Mouse (Mus musculus): ENCODE data around the gene Wdr90. TPM values are rescaled to one million over a fixed set of nuclear protein-coding genes. Genes with fewer than 3 reads are reported as not detected.
A peak's percentile ranks its signal among the peaks of the same experiment; 100 is the strongest.

Gene Wdr90
- polyA plus RNA-seq, 2 experiments, result 7.5 to 18.1 TPM

DNA sequence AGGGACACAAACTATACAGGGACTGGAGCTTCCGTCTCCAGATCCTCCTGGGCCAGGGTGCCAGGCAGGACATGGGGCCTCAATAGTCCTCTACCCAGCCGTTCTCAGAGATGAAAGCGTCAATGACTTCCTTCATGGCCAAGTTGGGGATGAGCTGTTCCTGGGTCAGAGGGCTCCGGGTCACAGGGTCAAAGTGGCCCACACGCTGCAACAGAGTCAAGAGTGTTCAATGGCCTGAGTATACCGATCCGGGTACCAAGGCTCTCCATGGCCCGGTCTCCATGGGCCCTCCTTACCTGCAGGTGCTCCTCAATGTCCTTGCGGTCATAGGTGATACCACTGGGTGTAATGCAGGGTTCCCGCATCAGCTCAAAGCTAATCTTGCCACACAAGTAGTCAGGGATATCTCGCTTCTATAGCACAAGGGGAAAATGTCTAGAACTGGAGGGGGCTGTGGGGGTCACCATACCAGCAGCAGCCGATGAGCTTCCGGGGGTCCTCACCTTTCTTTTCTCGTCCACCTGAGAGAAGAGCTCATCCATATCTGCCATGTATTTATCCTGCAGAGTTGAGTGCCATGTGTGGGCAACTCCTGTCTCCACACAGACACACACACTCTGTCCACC lies 30.4 kb downstream of the Wdr90 start:
- peaks cover 8 to 16% of the 10 kb centered on the region in 2 experiments for H3K4me1 ChIP-seq (replicated peaks; ENCODE audit: control insufficient read depth in 2 of 2, insufficient read depth in 2 of 2, low read length in 1 of 2)
- ATAC-seq (ENCODE audit: insufficient read depth), result no peak
- H3K9ac ChIP-seq (replicated peaks), result no peak overlapping the region
- DNase-seq (ENCODE audit: low read depth in 3 of 3, low spot score in 3 of 3), result no peak
- H3K4me3 ChIP-seq (ENCODE audit: insufficient read depth in 1 of 2, low read depth in 2 of 2, low read length in 2 of 2), result peak overlapping the region in 1 of 2 experiments; percentile 74; a peak in 1 of 4 replicates
- peak overlapping the region; percentile 83 for H3K4me2 ChIP-seq (ENCODE audit: low read depth)
- no peak overlapping the region for H3K27ac ChIP-seq
- H3K27me3 ChIP-seq (ENCODE audit: control insufficient read depth, insufficient read depth, low read length), result no peaks in the 10 kb centered on the region
- TF ChIP-seq CTCF (IDR thresholded peaks at IDR 0.05; ENCODE audit: low read depth) (no peak), EP300 (IDR thresholded peaks at IDR 0.05; ENCODE audit: low read depth) (no peak)
- 80% methylated on average over 14 of the region's 14 CpGs for WGBS (ENCODE audit: insufficient replicate concordance)
- H3K9me3 ChIP-seq (ENCODE audit: control insufficient read depth, low read length), result no peaks in the 10 kb centered on the region
- peaks cover 13% of the 10 kb centered on the region for H3K36me3 ChIP-seq (replicated peaks; ENCODE audit: control insufficient read depth, insufficient read depth, low read depth)

DNA sequence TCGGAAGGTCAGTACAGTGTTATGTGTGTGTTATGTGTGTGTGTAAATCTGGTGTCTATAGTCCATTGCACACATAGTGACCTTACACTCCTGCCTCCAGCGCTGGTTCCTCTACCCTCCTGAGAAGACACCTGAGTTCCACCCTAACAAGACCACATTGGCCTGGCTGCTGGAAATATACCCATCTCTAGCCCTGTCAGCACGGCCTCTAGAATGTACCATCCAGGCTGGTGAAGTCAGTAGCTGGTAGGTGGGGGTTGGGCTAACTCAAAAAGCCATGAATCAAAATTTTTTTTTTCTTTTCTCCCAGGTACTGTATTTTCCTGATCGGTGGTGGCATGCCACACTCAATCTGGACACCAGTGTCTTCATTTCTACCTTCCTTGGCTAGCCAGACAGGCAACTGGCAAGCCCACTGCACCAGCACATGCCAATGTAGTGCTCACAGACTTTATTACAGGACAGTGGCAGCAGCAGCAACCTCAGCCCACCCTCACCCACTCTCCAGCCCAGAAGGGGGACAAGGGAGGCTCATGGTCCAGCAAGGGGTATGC lies 31.0 kb downstream of the Wdr90 start:
- Histone ChIP-seq H3K27me3 (ENCODE audit: control insufficient read depth, insufficient read depth, low read length) (no peaks in the 10 kb centered on the region), H3K4me3 (ENCODE audit: insufficient read depth in 1 of 2, low read depth in 2 of 2, low read length in 2 of 2) (no peak overlapping the region; a peak in 1 of 4 replicates), H3K9ac (replicated peaks) (no peak overlapping the region), H3K27ac (no peak overlapping the region), H3K36me3 (replicated peaks; ENCODE audit: control insufficient read depth, insufficient read depth, low read depth) (peaks cover 14% of the 10 kb centered on the region), H3K4me1 (replicated peaks; ENCODE audit: control insufficient read depth in 2 of 2, insufficient read depth in 2 of 2, low read length in 1 of 2) (peaks cover 8 to 16% of the 10 kb centered on the region in 2 experiments), H3K4me2 (ENCODE audit: low read depth) (peak overlapping the region; percentile 70), H3K9me3 (ENCODE audit: control insufficient read depth, low read length) (no peaks in the 10 kb centered on the region)
- ATAC-seq (ENCODE audit: insufficient read depth) (no peak), DNase-seq (ENCODE audit: low read depth in 3 of 3, low spot score in 3 of 3) (no peak)
- TF ChIP-seq CTCF (IDR thresholded peaks at IDR 0.05; ENCODE audit: low read depth) (no peak), EP300 (IDR thresholded peaks at IDR 0.05; ENCODE audit: low read depth) (no peak)
- 66% methylated on average over 4 of the region's 4 CpGs for WGBS (ENCODE audit: insufficient replicate concordance)

DNA sequence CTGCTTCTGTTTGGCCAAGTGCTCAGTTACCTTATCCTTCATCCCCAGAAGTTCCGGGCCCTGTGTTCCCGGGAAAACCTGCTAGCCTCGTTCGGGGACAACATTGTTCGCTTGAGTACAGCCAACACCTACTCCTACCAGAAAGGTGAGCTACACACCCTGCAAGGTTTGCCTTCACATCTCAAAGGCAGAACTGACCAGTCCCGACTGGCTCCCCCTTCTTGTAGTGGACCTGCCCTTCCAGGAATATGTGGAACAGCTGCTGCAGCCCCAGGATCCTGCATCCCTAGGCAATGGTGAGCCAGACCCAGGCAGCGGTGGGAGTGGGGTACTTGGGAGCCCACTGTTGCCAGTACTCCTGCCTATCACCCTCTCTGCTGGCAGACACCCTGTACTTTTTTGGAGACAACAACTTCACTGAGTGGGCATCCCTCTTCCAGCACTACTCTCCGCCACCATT lies 31.7 kb downstream of the Wdr90 start:
- Histone ChIP-seq H3K27me3 (ENCODE audit: control insufficient read depth, insufficient read depth, low read length) (no peaks in the 10 kb centered on the region), H3K4me2 (ENCODE audit: low read depth) (peak overlapping the region; percentile 70), H3K36me3 (replicated peaks; ENCODE audit: control insufficient read depth, insufficient read depth, low read depth) (peaks cover 14% of the 10 kb centered on the region), H3K4me3 (ENCODE audit: insufficient read depth in 1 of 2, low read depth in 2 of 2, low read length in 2 of 2) (peak overlapping the region; percentile 64 to 72), H3K9ac (replicated peaks) (peak overlapping the region; percentile 67), H3K4me1 (replicated peaks; ENCODE audit: control insufficient read depth in 2 of 2, insufficient read depth in 2 of 2, low read length in 1 of 2) (peaks cover 12 to 17% of the 10 kb centered on the region in 2 experiments), H3K9me3 (ENCODE audit: control insufficient read depth, low read length) (no peaks in the 10 kb centered on the region), H3K27ac (peak overlapping the region; percentile 38; the same call in 1 of the 2 replicates)
- no peak for TF ChIP-seq EP300 (IDR thresholded peaks at IDR 0.05; ENCODE audit: low read depth)
- no peak for TF ChIP-seq CTCF (IDR thresholded peaks at IDR 0.05; ENCODE audit: low read depth)
- no peak for ATAC-seq (ENCODE audit: insufficient read depth)
- WGBS (ENCODE audit: insufficient replicate concordance), result 33% methylated on average over 8 of the region's 8 CpGs
- DNase-seq (ENCODE audit: low read depth in 3 of 3, low spot score in 3 of 3), result no peak

DNA sequence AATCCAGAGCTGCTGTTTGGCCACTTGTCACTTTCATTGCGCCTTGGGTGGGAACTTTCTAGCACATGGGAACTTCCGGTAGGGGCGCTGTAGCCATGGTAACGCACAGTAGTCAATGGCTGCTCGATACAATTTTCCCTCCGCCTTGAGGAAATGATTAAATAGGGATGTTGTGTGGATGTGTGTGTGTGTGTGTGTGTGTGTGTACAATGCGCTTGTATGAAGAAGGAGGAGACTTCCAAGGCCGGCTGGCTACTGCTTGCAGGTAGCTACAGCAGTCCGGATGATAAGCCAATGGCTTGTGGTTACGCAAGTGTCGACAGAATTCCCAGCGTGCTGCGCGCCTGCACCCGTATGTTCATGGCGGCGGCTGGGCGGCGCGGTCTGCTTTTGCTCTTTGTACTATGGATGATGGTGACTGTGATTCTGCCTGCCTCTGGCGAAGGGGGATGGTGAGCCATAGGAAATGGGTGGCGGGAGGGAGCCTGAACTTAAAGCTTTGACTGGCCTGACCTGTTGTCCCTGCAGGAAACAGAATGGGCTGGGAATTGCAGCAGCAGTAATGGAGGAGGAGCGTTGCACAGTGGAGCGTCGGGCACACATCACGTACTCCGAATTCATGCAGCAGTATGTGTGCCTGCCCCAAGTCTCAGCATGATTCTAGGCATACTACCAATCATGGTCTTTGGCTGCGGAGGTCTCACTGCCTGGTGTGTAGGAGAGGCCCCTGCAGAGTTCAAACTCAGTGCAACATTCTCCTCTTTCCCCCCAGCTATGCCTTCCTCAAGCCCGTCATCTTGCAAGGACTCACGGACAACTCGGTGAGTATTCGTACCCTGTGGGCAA lies 32.4 kb downstream of the Wdr90 start, which contains the start of gene Jmjd8:
Jmjd8 (plus strand) TSS at position 156 of the 846 bp plus-strand sequence.
- H3K9me3 ChIP-seq (ENCODE audit: control insufficient read depth, low read length), result no peaks in the 10 kb centered on the region
- DNase-seq (ENCODE audit: low read depth in 3 of 3, low spot score in 3 of 3) (peak; percentile 59 to 69 (median 64)), ATAC-seq (ENCODE audit: insufficient read depth) (0 out of 2 replicates have a peak, but pooled peaks have one; percentile 11)
- H3K9ac ChIP-seq (replicated peaks), result peak within 1 kb of the TSS; percentile 67
- H3K4me1 ChIP-seq (replicated peaks; ENCODE audit: control insufficient read depth in 2 of 2, insufficient read depth in 2 of 2, low read length in 1 of 2), result peaks cover 18 to 23% of the 10 kb centered on the region in 2 experiments
- 1% methylated on average over 32 of the region's 32 CpGs for WGBS (ENCODE audit: insufficient replicate concordance)
- TF ChIP-seq EP300 (IDR thresholded peaks at IDR 0.05; ENCODE audit: low read depth), result no peak
- peak; percentile 67 for TF ChIP-seq CTCF (IDR thresholded peaks at IDR 0.05; ENCODE audit: low read depth)
- peaks cover 14% of the 10 kb centered on the region for H3K36me3 ChIP-seq (replicated peaks; ENCODE audit: control insufficient read depth, insufficient read depth, low read depth)
- peak within 1 kb of the TSS; percentile 38 for H3K27ac ChIP-seq
- H3K4me3 ChIP-seq (ENCODE audit: insufficient read depth in 1 of 2, low read depth in 2 of 2, low read length in 2 of 2), result peak within 1 kb of the TSS; percentile 64 to 72
- H3K27me3 ChIP-seq (ENCODE audit: control insufficient read depth, insufficient read depth, low read length), result no peaks in the 10 kb centered on the region
- peak within 1 kb of the TSS; percentile 70 for H3K4me2 ChIP-seq (ENCODE audit: low read depth)

Data from liver, embryonic 14.5 days (tissue).